Mouse (Mus musculus): ENCODE data around the gene Selenom. TPM values are rescaled to one million over a fixed set of nuclear protein-coding genes. Genes with fewer than 3 reads are reported as not detected.

The Selenom gene
- polyA plus RNA-seq, 1 experiment from 2014 or later: 225 TPM

DNA sequence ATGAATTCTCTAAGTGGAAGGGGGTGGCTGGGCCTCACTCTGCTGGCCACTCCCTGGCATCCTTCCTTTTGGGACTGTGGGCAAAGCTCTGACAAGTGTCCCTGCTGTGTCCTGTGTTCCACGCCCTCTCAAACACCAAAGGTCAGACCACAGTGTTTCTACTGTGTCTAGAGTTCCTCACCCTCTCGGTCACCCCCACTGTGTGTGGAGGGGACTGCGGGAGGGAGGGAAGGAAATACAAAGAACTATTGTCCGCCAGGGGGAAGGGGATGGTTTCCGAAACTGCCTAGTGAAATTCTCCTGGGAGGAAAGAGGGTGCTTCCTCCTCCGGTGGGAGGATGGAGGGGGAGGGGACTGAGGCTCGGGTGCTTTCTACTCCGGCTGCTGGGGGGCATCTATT, 20.5 kb downstream of the Selenom start:
- Histone ChIP-seq H3K27me3 (replicated peaks; ENCODE audit: control insufficient read depth, insufficient read depth, low read length) (no peaks in the 10 kb centered on the region), H3K36me3 (ENCODE audit: control insufficient read depth, insufficient read depth, low read length) (no peaks in the 10 kb centered on the region), H3K4me2 (ENCODE audit: low read length) (peak overlapping the region; percentile 98), H3K27ac (ENCODE audit: low read depth, low read length) (no peak overlapping the region), H3K4me1 (ENCODE audit: control insufficient read depth, insufficient read depth, low read depth, low read length) (peaks cover 13% of the 10 kb centered on the region), H3K4me3 (ENCODE audit: low read length) (peak overlapping the region; percentile 68), H3K9ac (ENCODE audit: low read depth, low read length) (peak overlapping the region; percentile 15; the same call in 1 of the 2 replicates), H3K9me3 (ENCODE audit: control insufficient read depth, low read length) (no peaks in the 10 kb centered on the region)
- 7% methylated on average over 8 of the region's 8 CpGs for WGBS
- no peak for ATAC-seq

DNA sequence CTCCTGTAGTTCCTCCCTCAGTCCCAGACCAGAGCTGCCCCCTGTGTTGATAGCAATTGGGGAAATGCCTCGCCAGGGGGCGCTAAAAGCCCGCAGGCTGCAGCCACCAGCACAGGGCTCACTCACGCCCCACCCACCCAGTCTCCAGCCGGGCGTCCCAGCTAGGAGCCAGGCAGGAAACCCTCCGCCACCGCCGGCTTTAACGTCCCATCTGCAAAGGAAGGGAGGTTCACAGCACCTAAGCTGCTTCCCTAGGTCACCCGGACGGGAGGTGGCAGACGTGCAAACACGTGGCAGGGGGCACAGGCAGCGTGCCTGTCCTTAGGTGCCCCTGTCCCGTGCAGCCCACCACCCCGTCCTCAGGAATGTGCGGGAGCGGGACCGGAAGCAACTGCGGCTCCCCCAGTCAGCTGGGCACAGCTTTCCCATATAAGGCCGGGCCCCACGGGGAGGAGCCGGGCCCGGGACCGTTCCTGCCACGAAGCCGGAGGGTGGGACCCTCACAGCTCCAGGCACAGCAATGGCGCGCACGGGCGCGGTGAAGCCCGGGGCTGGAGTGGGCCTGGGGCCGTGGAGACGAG, 21.0 kb downstream of the Selenom start:
- no peaks in the 10 kb centered on the region for H3K27me3 ChIP-seq (replicated peaks; ENCODE audit: control insufficient read depth, insufficient read depth, low read length)
- H3K4me3 ChIP-seq (ENCODE audit: low read length): peak overlapping the region; percentile 68
- H3K36me3 ChIP-seq (ENCODE audit: control insufficient read depth, insufficient read depth, low read length): no peaks in the 10 kb centered on the region
- H3K4me1 ChIP-seq (ENCODE audit: control insufficient read depth, insufficient read depth, low read depth, low read length): peaks cover 13% of the 10 kb centered on the region
- WGBS: 0% methylated on average over 34 of the region's 36 CpGs
- no peaks in the 10 kb centered on the region for H3K9me3 ChIP-seq (ENCODE audit: control insufficient read depth, low read length)
- ATAC-seq: peak; percentile 85
- H3K4me2 ChIP-seq (ENCODE audit: low read length): peak overlapping the region; percentile 98
- H3K9ac ChIP-seq (ENCODE audit: low read depth, low read length): peak overlapping the region; percentile 78
- peak overlapping the region; percentile 83 for H3K27ac ChIP-seq (ENCODE audit: low read depth, low read length)

DNA sequence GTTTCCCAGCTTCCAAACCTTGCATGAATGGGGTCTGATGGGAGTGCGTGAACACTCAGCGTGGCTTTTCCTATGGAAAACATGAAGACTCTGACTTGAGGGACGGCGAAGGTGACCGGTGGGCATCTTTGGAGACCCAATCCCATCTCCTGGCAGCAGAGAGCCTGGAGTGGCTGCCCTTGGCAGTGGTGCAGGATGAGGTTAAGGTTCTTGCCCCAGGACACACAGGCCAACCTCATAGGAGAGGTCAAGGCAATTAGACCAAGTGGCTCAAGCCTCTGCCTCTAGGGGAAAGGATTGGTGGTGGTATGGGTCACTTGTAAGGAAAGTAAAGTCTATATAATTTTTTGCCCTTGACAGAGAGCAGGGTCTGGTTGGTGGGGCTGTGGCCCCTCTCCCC, 21.6 kb downstream of the Selenom start:
- Histone ChIP-seq H3K36me3 (ENCODE audit: control insufficient read depth, insufficient read depth, low read length) (no peaks in the 10 kb centered on the region), H3K4me2 (ENCODE audit: low read length) (peak overlapping the region; percentile 98), H3K4me1 (ENCODE audit: control insufficient read depth, insufficient read depth, low read depth, low read length) (peaks cover 13% of the 10 kb centered on the region), H3K9ac (ENCODE audit: low read depth, low read length) (peak overlapping the region; percentile 78), H3K27ac (ENCODE audit: low read depth, low read length) (peak overlapping the region; percentile 83), H3K27me3 (replicated peaks; ENCODE audit: control insufficient read depth, insufficient read depth, low read length) (no peaks in the 10 kb centered on the region), H3K4me3 (ENCODE audit: low read length) (peak overlapping the region; percentile 68), H3K9me3 (ENCODE audit: control insufficient read depth, low read length) (no peaks in the 10 kb centered on the region)
- no peak for ATAC-seq
- WGBS: 33% methylated on average over 5 of the region's 5 CpGs

GRCm38 (mm10) chr11:3536745-3537333, 22.4 kb downstream of the Selenom start:
- ATAC-seq: no peak
- Histone ChIP-seq H3K4me2 (ENCODE audit: low read length) (no peak overlapping the region), H3K27me3 (replicated peaks; ENCODE audit: control insufficient read depth, insufficient read depth, low read length) (no peaks in the 10 kb centered on the region), H3K9ac (ENCODE audit: low read depth, low read length) (no peak overlapping the region), H3K9me3 (ENCODE audit: control insufficient read depth, low read length) (no peaks in the 10 kb centered on the region), H3K27ac (ENCODE audit: low read depth, low read length) (no peak overlapping the region), H3K36me3 (ENCODE audit: control insufficient read depth, insufficient read depth, low read length) (no peaks in the 10 kb centered on the region), H3K4me1 (ENCODE audit: control insufficient read depth, insufficient read depth, low read depth, low read length) (peaks cover 13% of the 10 kb centered on the region), H3K4me3 (ENCODE audit: low read length) (no peak overlapping the region)
- WGBS: 95% methylated on average over 5 of the region's 5 CpGs

- Histone ChIP-seq H3K36me3 (ENCODE audit: control insufficient read depth, insufficient read depth, low read length) (no peaks in the 10 kb centered on the region), H3K4me1 (ENCODE audit: control insufficient read depth, insufficient read depth, low read depth, low read length) (peaks cover 13% of the 10 kb centered on the region), H3K27me3 (replicated peaks; ENCODE audit: control insufficient read depth, insufficient read depth, low read length) (no peaks in the 10 kb centered on the region), H3K4me2 (ENCODE audit: low read length) (peak overlapping the region; percentile 76), H3K27ac (ENCODE audit: low read depth, low read length) (no peak overlapping the region), H3K9ac (ENCODE audit: low read depth, low read length) (no peak overlapping the region), H3K4me3 (ENCODE audit: low read length) (no peak overlapping the region; the same call in 1 of the 2 replicates), H3K9me3 (ENCODE audit: control insufficient read depth, low read length) (no peaks in the 10 kb centered on the region)
- no peak for ATAC-seq
- WGBS: 92% methylated on average over 3 of the region's 3 CpGs
These were observed 23.2 kb downstream of the Selenom start for GRCm38 (mm10) chr11:3537711-3538110.

DNA sequence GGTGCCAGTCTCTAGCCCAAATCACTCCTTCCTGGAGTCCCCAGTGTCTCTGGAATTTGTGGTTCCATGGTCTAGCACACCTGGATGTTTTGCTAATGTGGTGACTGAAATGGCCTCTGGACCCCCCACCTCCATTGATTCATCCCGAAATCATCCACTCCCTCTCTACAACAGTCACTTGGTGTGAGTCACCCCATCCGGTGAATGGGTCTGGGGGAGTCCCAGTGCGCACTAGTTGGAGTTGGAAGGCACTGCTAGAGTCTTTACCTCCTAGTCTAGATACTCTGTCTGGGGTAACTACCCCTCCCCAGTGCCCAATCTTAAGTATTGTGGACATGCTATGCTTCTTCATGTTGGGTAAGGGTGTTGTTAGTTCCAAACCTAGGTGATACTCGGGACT, 23.9 kb downstream of the Selenom start:
- Histone ChIP-seq H3K27ac (ENCODE audit: low read depth, low read length) (no peak overlapping the region), H3K36me3 (ENCODE audit: control insufficient read depth, insufficient read depth, low read length) (no peaks in the 10 kb centered on the region), H3K4me2 (ENCODE audit: low read length) (peak overlapping the region; percentile 76), H3K4me3 (ENCODE audit: low read length) (peak overlapping the region; percentile 60), H3K9ac (ENCODE audit: low read depth, low read length) (peak overlapping the region; percentile 66), H3K9me3 (ENCODE audit: control insufficient read depth, low read length) (no peaks in the 10 kb centered on the region), H3K4me1 (ENCODE audit: control insufficient read depth, insufficient read depth, low read depth, low read length) (peaks cover 13% of the 10 kb centered on the region), H3K27me3 (replicated peaks; ENCODE audit: control insufficient read depth, insufficient read depth, low read length) (no peaks in the 10 kb centered on the region)
- ATAC-seq: no peak
- 68% methylated on average over 4 of the region's 4 CpGs for WGBS

GRCm38 (mm10) chr11:3539111-3539825, 24.8 kb downstream of the Selenom start:
- Histone ChIP-seq H3K9me3 (ENCODE audit: control insufficient read depth, low read length) (no peaks in the 10 kb centered on the region), H3K36me3 (ENCODE audit: control insufficient read depth, insufficient read depth, low read length) (no peaks in the 10 kb centered on the region), H3K27ac (ENCODE audit: low read depth, low read length) (no peak overlapping the region), H3K9ac (ENCODE audit: low read depth, low read length) (peak overlapping the region; percentile 66), H3K4me1 (ENCODE audit: control insufficient read depth, insufficient read depth, low read depth, low read length) (peaks cover 13% of the 10 kb centered on the region), H3K4me2 (ENCODE audit: low read length) (peak overlapping the region; percentile 76), H3K27me3 (replicated peaks; ENCODE audit: control insufficient read depth, insufficient read depth, low read length) (no peaks in the 10 kb centered on the region), H3K4me3 (ENCODE audit: low read length) (peak overlapping the region; percentile 60)
- WGBS: 4% methylated on average over 33 of the region's 33 CpGs
- ATAC-seq: peak; percentile 95

GRCm38 (mm10) chr11:3539826-3540196, 25.3 kb downstream of the Selenom start:
- Histone ChIP-seq H3K9ac (ENCODE audit: low read depth, low read length) (no peak overlapping the region), H3K4me2 (ENCODE audit: low read length) (peak overlapping the region; percentile 76), H3K9me3 (ENCODE audit: control insufficient read depth, low read length) (peaks cover 2% of the 10 kb centered on the region; the same call in 1 of the 2 replicates), H3K4me3 (ENCODE audit: low read length) (peak overlapping the region; percentile 60), H3K4me1 (ENCODE audit: control insufficient read depth, insufficient read depth, low read depth, low read length) (peaks cover 13% of the 10 kb centered on the region), H3K36me3 (ENCODE audit: control insufficient read depth, insufficient read depth, low read length) (no peaks in the 10 kb centered on the region), H3K27me3 (replicated peaks; ENCODE audit: control insufficient read depth, insufficient read depth, low read length) (no peaks in the 10 kb centered on the region), H3K27ac (ENCODE audit: low read depth, low read length) (no peak overlapping the region)
- WGBS: 78% methylated on average over 4 of the region's 4 CpGs
- ATAC-seq: no peak

DNA sequence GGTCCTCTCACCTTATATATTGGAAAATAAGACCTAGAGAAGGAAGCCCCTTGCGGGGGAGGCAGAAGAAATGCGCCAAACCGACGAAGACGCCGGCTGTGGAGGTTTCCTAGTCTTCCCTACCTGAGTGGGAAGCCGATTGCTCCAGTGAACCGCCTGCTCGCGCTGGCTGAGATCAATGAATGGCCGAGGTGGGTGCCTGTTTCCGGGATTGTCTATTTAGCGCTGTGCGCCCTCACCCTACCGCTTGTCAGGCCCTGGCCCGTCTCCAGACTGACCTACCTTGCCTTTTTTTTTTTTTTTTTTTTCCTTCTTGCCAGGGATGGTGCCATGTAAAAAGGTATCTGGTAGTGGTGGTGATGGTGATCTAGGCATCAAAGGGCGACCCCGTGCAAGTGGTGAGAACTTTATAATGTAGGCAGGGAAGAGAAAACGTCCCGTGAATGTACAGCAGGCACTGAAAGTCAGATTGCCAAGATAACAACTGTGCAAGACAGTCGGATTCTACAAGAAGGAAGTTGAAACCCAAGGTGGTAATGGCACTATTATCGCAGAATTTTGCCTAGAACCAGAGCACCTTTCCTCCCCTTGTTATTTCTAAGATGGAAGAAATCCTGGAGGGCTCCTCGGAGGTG, 26.1 kb downstream of the Selenom start, which contains the start of gene Smtn:
Smtn (minus strand) TSS at position 162 of the 635 bp plus-strand sequence.
- peak within 1 kb of the TSS; percentile 76 for H3K4me2 ChIP-seq (ENCODE audit: low read length)
- peaks cover 7% of the 10 kb centered on the region for H3K4me1 ChIP-seq (ENCODE audit: control insufficient read depth, insufficient read depth, low read depth, low read length)
- H3K9me3 ChIP-seq (ENCODE audit: control insufficient read depth, low read length): peaks cover 2% of the 10 kb centered on the region; the same call in 1 of the 2 replicates
- peak within 1 kb of the TSS; percentile 60 for H3K4me3 ChIP-seq (ENCODE audit: low read length)
- H3K36me3 ChIP-seq (ENCODE audit: control insufficient read depth, insufficient read depth, low read length): no peaks in the 10 kb centered on the region
- no peaks in the 10 kb centered on the region for H3K27me3 ChIP-seq (replicated peaks; ENCODE audit: control insufficient read depth, insufficient read depth, low read length)
- H3K9ac ChIP-seq (ENCODE audit: low read depth, low read length): peak within 1 kb of the TSS; percentile 66
- H3K27ac ChIP-seq (ENCODE audit: low read depth, low read length): no peak within 1 kb of the TSS
- ATAC-seq: no peak
- 96% methylated on average over 23 of the region's 23 CpGs for WGBS

Data from hindbrain, embryonic 16.5 days (tissue).